Mouse (Mus musculus) right cerebral cortex, adult 18-20 months (tissue): ENCODE results near the gene Vill.

Experiments
- DNase-seq: peaks from one replicate; pipeline ENCODE4 v3.0.0; 2022; ENCODE audit warnings: mixed read lengths

The Vill gene

DNA sequence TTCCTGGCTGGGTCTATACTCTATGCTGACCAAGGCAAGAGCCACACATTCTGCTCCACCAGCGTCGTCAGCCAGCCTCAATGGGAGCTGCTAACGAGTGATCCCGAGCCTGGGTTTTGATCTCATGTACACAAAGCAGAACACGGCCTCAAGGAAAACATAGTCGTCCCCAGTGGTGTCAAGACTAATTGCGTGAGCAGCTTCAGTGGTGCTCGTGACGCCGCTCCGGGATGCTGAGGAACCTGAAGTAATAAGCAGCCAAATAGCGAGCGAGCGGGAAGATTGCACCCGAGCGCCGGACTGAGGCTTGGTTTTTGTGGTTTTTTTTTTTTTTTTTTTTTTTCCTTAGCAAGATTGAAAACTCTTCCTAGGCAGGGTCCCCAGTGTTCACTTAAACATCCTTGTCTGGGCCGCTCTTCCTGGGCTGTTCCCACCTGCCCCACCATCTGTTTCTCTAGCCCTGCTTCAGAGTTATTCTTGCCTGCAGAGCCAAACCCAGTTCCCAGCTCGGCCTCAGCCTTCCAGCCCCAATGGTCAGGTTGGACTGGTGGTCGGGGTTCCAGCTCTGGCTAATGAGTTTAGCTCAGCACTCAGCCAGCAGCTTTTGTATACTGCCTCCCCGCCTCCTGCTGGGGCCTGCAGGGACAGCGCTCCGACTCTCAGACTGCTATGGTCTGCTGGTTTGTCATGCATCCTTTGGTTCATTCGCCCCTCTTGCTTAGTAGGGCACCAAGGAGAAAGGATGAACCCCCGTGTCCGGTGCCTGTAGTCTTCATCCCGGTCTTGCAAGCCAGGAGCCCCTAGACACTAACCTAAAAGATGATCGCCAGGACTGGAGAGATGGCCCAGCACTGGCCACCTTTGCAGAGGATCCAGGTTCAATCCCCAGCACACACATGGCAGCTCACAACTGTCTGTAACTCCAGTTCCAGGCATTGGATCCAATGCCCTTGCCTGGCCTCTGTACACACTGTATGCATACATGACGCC is 17.6 kb upstream of the Vill start:
- DNase-seq: no peak

- DNase-seq: no peak
Measured at GRCm38 (mm10) chr9:119035836-119036235, 16.7 kb upstream of the Vill start.

DNA sequence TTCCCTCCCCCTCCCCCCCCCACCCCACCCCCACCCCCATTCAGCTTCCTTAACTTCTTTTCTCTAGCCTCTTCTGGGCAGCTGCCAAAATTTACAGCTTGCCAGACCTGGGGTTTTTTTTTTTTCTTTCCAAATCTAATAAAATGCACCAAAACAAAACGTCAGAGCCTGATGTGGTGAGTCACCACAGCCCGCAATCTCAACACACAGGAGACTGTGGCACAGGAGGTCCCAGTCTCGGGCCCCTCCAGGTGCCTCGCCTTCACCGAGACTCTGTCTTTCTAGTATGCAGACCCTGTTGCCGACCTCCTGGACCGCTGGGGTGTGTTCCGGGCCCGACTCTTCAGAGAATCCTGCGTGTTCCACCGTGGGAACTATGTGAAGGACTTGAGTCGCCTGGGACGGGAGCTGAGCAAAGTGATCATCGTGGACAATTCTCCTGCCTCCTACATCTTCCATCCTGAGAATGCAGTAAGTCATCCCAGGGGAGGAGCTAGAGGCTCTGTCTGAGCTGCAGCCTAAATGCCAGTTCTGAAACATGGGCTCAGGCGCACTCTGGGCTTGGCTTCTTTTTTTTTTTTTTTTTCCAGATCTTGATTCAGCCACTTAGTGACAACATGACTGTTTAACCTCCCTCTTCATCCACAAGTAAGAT is 15.4 kb upstream of the Vill start:
- DNase-seq: peak; percentile 45

GRCm38 (mm10) chr9:119038574-119038973 is 14.0 kb upstream of the Vill start:
- no peak for DNase-seq

DNA sequence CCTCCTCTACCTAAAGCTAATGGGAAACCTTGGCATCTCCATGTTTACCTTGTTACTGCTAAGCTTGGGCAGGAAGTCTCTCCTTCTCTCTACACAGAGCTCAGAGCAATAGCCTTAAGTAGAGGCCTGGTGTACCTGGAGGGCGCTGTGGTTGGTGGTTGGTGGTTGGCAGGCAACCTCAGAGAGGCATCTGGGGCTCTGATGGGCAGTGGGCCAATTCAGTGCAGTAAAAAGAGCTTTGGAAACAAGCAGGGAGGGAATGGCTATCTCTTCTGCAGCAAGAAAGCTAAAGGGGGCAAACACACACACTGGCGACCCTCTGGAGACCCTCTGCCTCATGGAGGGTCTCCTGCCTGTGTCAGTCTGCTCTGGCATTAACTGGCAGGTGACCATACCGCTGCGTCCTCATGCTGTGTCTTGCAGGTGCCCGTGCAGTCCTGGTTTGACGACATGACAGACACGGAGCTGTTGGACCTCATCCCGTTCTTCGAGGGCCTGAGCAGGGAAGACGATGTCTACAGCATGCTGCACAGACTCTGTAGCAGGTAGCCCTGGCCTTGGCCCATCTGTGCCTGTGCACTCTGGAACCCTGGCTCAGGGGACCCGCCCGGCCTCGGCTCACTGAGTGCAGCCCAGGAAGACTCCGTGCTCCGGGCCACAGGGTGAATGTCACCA is 12.3 kb upstream of the Vill start:
- DNase-seq: no peak

DNA sequence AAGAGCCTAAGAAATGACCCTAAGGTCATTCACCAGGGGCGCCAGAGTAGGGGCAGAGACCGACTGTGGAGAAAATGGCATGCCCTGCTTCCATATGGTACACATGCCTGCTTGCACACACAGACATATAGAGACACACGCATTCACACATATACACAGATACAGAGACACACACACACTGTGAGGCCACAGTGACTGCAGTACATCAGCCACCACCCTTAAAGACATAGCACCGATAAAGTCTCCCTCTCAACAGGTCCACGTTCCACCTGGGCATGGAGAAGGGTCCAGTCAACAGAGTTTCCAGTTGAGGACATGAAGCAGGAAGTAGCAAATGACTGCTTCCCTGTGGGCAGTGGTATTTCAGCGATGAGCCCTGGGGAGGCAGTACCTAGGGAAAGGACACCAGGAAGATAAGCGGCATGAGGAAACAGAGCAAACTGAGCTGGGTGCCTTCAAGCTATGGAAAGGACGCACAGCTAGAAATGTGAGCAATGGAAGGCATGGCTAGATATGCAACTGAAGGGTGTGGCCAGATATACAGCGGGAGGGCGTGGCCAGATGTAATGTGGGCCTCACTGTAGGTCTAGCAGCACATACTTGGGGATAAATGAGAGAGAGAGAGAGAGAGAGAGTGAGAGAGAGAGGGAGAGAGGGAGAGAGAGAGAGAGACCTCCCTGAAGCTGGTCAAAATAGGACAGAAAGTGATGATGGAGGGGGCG is 4.2 kb upstream of the Vill start:
- DNase-seq: no peak

GRCm38 (mm10) chr9:119051158-119051557 is 1.4 kb upstream of the Vill start:
- no peak for DNase-seq

DNA sequence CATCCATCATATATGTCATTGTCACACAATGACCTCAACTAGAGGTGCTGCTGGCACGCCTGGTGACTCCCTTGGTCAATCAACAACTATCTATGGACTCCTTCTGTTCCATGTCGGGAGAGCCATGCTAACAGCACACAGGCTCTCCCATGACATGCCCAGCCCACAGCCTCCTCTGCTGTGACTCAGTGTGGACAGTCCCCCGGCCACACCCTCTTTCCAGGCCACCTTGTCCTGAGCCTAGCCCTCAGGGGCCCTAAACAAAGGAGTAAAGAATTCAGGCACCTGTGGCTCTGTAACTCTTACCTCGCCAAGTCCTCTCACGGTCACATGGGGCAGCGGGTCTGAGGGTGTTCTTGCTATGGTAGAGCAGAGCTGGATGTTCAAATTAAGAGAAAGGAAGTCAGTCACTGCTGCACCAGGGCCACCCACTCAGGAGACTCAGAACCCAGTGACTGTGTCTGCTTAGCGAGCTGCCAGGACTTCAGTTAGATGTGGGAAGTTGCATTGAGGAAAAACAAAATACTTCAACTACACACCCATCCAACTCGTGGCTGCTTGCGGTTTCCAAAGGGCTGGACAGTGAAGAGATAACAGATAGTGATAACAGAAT is 1.5 kb downstream of the Vill start:
- no peak for DNase-seq

DNA sequence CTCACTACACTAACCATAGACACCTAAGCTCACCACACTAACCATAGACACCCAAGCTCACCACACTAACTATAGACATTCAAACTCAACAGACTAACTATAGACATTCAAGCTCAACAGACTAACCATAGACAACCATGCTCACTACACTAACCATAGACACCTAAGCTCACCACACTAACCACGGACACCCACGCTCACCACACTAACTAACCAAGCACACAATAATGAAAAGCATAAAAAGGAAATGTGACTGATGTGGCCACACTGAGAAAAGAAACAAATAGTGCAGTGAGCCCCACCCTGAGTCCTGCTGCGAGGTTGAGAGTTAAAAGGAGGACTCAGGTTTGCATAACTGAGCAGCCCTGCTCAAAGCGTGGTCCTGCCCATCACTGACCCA is 2.8 kb downstream of the Vill start:
- DNase-seq: no peak

DNA sequence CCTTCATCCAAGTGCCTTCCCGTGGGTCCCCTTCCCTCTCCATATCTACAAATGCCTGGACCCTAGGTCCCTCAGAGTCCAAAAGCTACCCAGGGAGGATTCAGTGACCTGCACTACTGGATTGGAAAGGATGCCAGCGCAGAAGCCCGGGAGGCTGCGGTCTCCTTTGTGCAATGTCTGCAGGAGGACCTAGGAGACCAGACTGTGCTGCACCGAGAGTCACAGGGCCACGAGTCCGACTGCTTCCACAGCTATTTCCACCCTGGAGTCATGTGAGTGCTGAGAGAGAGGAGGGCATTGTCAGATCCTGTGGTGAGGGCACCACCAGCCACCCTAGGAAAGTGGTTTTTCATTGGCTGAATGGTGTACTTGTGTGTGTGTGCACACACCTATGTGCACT is 5.7 kb downstream of the Vill start:
- no peak for DNase-seq

- no peak for DNase-seq
Measured at GRCm38 (mm10) chr9:119060701-119061100, 8.1 kb downstream of the Vill start.

- DNase-seq: no peak
Measured at GRCm38 (mm10) chr9:119063036-119063644, 10.6 kb downstream of the Vill start.

DNA sequence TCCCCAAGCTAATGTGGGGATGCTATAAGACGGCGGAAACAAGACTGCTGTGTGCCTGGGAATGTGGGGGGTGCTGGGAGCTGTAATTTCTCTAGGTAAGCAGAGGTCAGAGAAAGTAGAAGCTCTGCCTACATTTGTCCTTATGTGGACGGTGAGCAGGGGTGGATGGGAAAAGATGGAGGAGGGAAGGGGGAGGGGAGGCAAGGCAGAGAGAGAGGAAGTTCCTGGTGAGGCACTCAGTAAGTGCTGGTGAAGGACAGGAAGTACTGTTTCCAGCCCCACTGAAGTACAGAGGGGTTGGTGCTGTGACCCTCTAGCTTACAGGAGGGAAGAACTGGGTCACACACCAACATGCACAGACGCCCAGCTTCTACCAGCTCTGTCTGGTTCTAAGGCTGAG is 11.7 kb downstream of the Vill start:
- no peak for DNase-seq

DNA sequence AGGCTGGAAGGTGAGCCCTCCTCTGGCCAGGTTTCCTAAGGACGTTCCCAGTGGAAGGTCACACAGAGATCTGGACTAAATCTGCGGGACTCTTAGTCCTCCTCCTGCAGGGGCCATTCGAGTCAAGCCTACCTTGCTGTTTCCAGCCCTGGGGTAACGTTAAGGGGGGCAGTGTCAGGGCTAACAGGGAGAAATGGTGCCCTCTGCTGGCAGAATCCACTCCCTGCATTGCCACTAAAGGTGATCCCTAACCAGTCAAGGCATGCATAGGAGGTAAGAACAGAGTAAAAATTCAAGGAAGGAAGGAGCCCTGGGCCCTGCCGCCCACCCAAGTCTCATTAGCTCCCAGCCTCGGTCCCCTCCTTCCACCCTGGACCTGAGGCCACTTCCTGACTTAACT is 15.0 kb downstream of the Vill start:
- peak; percentile 77 for DNase-seq

GRCm38 (mm10) chr9:119068266-119068665 is 15.7 kb downstream of the Vill start:
- DNase-seq: no peak

DNA sequence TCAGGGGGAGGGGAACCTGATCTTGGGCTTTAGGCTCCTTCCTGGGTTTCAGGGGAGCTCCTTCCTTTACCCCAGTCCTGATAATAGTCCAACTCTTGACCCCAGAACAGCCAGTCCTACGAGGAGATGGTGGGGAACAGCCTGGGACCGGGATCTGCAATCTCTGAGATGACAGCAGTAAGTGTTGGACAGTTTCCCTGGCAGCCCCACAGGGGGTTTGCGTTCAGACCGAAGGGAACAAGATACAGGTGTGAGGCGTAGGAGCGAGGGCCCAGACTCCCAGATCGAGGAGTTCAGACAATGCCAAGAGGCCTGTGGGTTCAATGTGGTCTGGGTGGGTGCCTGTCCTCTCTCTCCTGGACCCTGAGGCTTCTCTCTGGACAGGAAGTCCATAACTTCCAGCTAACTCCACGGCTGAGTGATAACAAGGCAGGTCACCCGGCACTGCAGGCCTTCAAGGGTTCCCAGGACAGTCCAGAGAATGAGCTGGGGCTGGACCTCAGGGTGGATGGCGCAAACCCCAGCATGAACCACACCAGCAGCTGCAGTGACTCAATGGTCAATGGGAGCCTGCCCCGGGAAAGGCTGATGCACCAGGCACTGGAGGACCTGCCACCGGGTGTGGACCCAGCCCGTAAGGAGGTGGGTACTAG is 17.7 kb downstream of the Vill start:
- DNase-seq: no peak

GRCm38 (mm10) chr9:119071786-119072185 is 19.2 kb downstream of the Vill start:
- DNase-seq: no peak

- no peak for DNase-seq
Measured at GRCm38 (mm10) chr9:119073184-119073895, 20.8 kb downstream of the Vill start.

DNA sequence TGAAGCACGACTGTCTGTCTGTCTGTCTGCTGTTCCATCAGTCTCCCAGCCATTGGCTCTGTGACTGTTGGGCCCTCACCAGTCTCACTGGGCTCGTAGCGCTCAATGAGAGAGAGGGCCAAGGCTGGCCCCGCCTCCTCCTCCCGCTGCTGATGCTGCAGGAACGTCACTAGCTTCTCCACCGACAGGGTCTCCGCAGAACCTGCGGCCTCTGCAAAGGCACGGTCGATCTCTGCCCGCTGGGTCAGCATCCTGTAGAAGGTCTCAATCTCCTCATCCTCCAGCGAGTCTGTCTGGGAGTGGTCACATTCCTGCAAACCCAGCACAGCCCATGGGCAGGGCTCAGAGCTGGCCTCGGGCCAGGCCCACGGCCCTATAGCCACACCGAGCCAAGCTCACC is 23.1 kb downstream of the Vill start:
- DNase-seq: no peak

GRCm38 (mm10) chr9:119080040-119080675 is 27.6 kb downstream of the Vill start:
- DNase-seq: no peak
